Mouse (Mus musculus) mouse embryonic stem cell (cell line): ENCODE measurements around the gene 9130213A22Rik.

Experiments used
- in situ Hi-C, 2 experiments: fragments of 300-500 bp; cut with MboI; formaldehyde crosslinking; loops; 1 replicate in 1 of 2; 3 replicates in 1 of 2; pipeline ENCODE4 v1.14.3; 2019 to 2020; ENCODE audit warnings: low sequenced_read_pairs in 2 of 2, low pct_unique_long_range_greater_than_20kb in 1 of 2, mixed read lengths in 1 of 2; ENCODE audit not compliant: unreplicated experiment in 1 of 2

Gene 9130213A22Rik

GRCm38 (mm10) chr11:69122336-69122951 is at the start of gene 9130213A22Rik:
Gene 9130213A22Rik (minus strand): TSS chr11:69122589.
- in situ Hi-C loops, result no loop called here

GRCm38 (mm10) chr11:69171626-69172025 is 49.2 kb upstream of the 9130213A22Rik start:
- in situ Hi-C loops, result no loop called here

GRCm38 (mm10) chr11:69169313-69169712 is 46.9 kb upstream of the 9130213A22Rik start:
- in situ Hi-C loops, result no loop called here

GRCm38 (mm10) chr11:69156800-69157199 is 34.4 kb upstream of the 9130213A22Rik start, which contains the start of gene Alox12b:
Gene Alox12b (plus strand): TSS chr11:69156989.
- in situ Hi-C loops, result no loop called here

GRCm38 (mm10) chr11:69155351-69155750 is 33.0 kb upstream of the 9130213A22Rik start:
- in situ Hi-C loops, result no loop called here

GRCm38 (mm10) chr11:69153831-69154230 is 31.4 kb upstream of the 9130213A22Rik start:
- in situ Hi-C loops, result no loop called here

GRCm38 (mm10) chr11:69151004-69151403 is 28.6 kb upstream of the 9130213A22Rik start:
- in situ Hi-C loops, result no loop called here

GRCm38 (mm10) chr11:69150444-69150843 is 28.1 kb upstream of the 9130213A22Rik start:
- in situ Hi-C loops, result no loop called here

GRCm38 (mm10) chr11:69149728-69150127 is 27.3 kb upstream of the 9130213A22Rik start:
- in situ Hi-C loops, result no loop called here

- in situ Hi-C loops, result no loop called here
Observed at GRCm38 (mm10) chr11:69148451-69148960, 26.1 kb upstream of the 9130213A22Rik start.

GRCm38 (mm10) chr11:69147546-69147945 is 25.2 kb upstream of the 9130213A22Rik start:
- in situ Hi-C loops, result no loop called here

GRCm38 (mm10) chr11:69135361-69135760 is 13.0 kb upstream of the 9130213A22Rik start:
- in situ Hi-C loops, result no loop called here

- in situ Hi-C loops, result no loop called here
Observed at GRCm38 (mm10) chr11:69134622-69134968, 12.2 kb upstream of the 9130213A22Rik start.

- in situ Hi-C loops, result no loop called here
Observed at GRCm38 (mm10) chr11:69133923-69134621, 11.7 kb upstream of the 9130213A22Rik start.

- in situ Hi-C loops, result no loop called here
Observed at GRCm38 (mm10) chr11:69133566-69133922, 11.2 kb upstream of the 9130213A22Rik start.

- in situ Hi-C loops, result no loop called here
Observed at GRCm38 (mm10) chr11:69128426-69129122, 6.2 kb upstream of the 9130213A22Rik start.

GRCm38 (mm10) chr11:69126706-69127095 is 4.3 kb upstream of the 9130213A22Rik start:
- in situ Hi-C loops, result no loop called here

GRCm38 (mm10) chr11:69125919-69126705 is 3.7 kb upstream of the 9130213A22Rik start:
- in situ Hi-C loops, result no loop called here

GRCm38 (mm10) chr11:69125852-69125918 is 3.3 kb upstream of the 9130213A22Rik start, which contains the start of gene Aloxe3:
Gene Aloxe3 (plus strand): TSS chr11:69125896.
- in situ Hi-C loops, result no loop called here
